Mouse (Mus musculus): ENCODE data around the gene Itpkb. TPM values are rescaled to one million over a fixed set of nuclear protein-coding genes. Genes with fewer than 3 reads are reported as not detected.

Itpkb gene
- polyA plus RNA-seq, 1 experiment from 2014 or later = 7.2 TPM

DNA sequence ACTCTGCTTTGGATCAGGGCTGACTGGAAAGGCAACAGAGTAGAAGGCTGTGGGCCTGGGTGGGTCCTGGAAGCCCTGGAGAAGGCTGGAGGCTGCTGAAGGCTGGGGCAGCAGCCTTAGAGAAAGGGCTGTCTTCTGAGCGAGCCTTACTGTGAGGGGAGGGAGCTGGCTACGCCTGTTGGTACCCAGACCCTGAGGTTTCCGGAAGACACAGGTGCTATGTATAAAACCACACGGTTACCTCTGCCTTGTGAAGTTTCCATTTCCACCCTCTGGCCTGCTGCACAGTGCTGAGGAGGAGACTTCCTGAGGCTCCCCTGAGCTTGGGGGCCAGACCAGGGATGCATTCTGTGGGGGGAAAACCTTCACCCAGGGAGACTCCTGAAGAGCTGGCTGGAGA is 25.9 kb downstream of the Itpkb start:
- 82% methylated on average over 4 of the region's 4 CpGs for WGBS
- H3K4me3 ChIP-seq (ENCODE audit: low read depth, low read length) = no peak overlapping the region
- ATAC-seq (ENCODE audit: insufficient number of reproducible peaks, low FRiP score, low TSS enrichment, low read depth) (no peak), DNase-seq (ENCODE audit: low spot score) (no peak)
- H3K36me3 ChIP-seq (ENCODE audit: control insufficient read depth, insufficient read depth, low read length) = no peaks in the 10 kb centered on the region
- no peaks in the 10 kb centered on the region for H3K27me3 ChIP-seq (ENCODE audit: control insufficient read depth, insufficient read depth, low read length)
- no peak overlapping the region for H3K4me2 ChIP-seq (ENCODE audit: low read depth, severe bottlenecking)
- 0 out of 2 replicates have a peak, but pooled peaks cover 10% of the 10 kb centered on the region for H3K4me1 ChIP-seq (ENCODE audit: control insufficient read depth, insufficient read depth, low read length)
- no peaks in the 10 kb centered on the region for H3K9me3 ChIP-seq (ENCODE audit: control insufficient read depth, low read length)
- no peak overlapping the region for H3K9ac ChIP-seq (ENCODE audit: low read length)
- H3K27ac ChIP-seq (replicated peaks; ENCODE audit: low read depth, low read length) = no peak overlapping the region

DNA sequence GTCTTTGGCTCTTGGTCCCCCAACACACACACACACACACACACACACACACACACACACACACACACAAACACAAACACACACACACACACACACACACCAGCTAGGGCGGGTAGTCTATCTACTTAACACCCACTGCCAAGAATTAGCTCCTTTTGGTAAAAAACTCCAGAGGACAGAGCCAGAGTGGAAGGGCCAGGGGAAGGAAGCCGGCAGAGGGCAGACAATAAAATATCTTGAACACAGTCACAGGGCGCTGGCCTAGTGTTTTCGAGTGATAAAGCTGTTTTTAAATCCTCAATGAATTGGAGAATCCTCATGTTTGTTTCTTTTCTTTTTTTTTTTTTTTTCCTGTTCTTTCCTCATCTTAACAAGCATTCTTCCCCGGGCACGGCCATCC is 26.6 kb downstream of the Itpkb start:
- H3K27me3 ChIP-seq (ENCODE audit: control insufficient read depth, insufficient read depth, low read length) = no peaks in the 10 kb centered on the region
- H3K9ac ChIP-seq (ENCODE audit: low read length) = no peak overlapping the region
- WGBS = 80% methylated on average over 6 of the region's 6 CpGs
- no peak overlapping the region for H3K4me2 ChIP-seq (ENCODE audit: low read depth, severe bottlenecking)
- 0 out of 2 replicates have a peak, but pooled peaks cover 10% of the 10 kb centered on the region for H3K4me1 ChIP-seq (ENCODE audit: control insufficient read depth, insufficient read depth, low read length)
- DNase-seq (ENCODE audit: low spot score) = no peak
- H3K36me3 ChIP-seq (ENCODE audit: control insufficient read depth, insufficient read depth, low read length) = no peaks in the 10 kb centered on the region
- H3K27ac ChIP-seq (replicated peaks; ENCODE audit: low read depth, low read length) = no peak overlapping the region
- ATAC-seq (ENCODE audit: insufficient number of reproducible peaks, low FRiP score, low TSS enrichment, low read depth) = no peak
- H3K4me3 ChIP-seq (ENCODE audit: low read depth, low read length) = no peak overlapping the region
- no peaks in the 10 kb centered on the region for H3K9me3 ChIP-seq (ENCODE audit: control insufficient read depth, low read length)

GRCm38 (mm10) chr1:180357893-180358331 is 27.6 kb downstream of the Itpkb start:
- Histone ChIP-seq H3K4me2 (ENCODE audit: low read depth, severe bottlenecking) (no peak overlapping the region), H3K9ac (ENCODE audit: low read length) (no peak overlapping the region), H3K4me3 (ENCODE audit: low read depth, low read length) (no peak overlapping the region), H3K27ac (replicated peaks; ENCODE audit: low read depth, low read length) (no peak overlapping the region), H3K9me3 (ENCODE audit: control insufficient read depth, low read length) (no peaks in the 10 kb centered on the region), H3K4me1 (ENCODE audit: control insufficient read depth, insufficient read depth, low read length) (0 out of 2 replicates have a peak, but pooled peaks cover 10% of the 10 kb centered on the region), H3K27me3 (ENCODE audit: control insufficient read depth, insufficient read depth, low read length) (no peaks in the 10 kb centered on the region), H3K36me3 (ENCODE audit: control insufficient read depth, insufficient read depth, low read length) (no peaks in the 10 kb centered on the region)
- DNase-seq (ENCODE audit: low spot score) (no peak), ATAC-seq (ENCODE audit: insufficient number of reproducible peaks, low FRiP score, low TSS enrichment, low read depth) (no peak)
- 44% methylated on average over 7 of the region's 7 CpGs for WGBS

- H3K4me3 ChIP-seq (ENCODE audit: low read depth, low read length) = no peak overlapping the region
- DNase-seq (ENCODE audit: low spot score) (no peak), ATAC-seq (ENCODE audit: insufficient number of reproducible peaks, low FRiP score, low TSS enrichment, low read depth) (no peak)
- 0 out of 2 replicates have a peak, but pooled peaks cover 10% of the 10 kb centered on the region for H3K4me1 ChIP-seq (ENCODE audit: control insufficient read depth, insufficient read depth, low read length)
- no peak overlapping the region for H3K4me2 ChIP-seq (ENCODE audit: low read depth, severe bottlenecking)
- no peak overlapping the region for H3K27ac ChIP-seq (replicated peaks; ENCODE audit: low read depth, low read length)
- no peak overlapping the region for H3K9ac ChIP-seq (ENCODE audit: low read length)
- 90% methylated on average over 9 of the region's 9 CpGs for WGBS
- H3K27me3 ChIP-seq (ENCODE audit: control insufficient read depth, insufficient read depth, low read length) = no peaks in the 10 kb centered on the region
- H3K9me3 ChIP-seq (ENCODE audit: control insufficient read depth, low read length) = no peaks in the 10 kb centered on the region
- H3K36me3 ChIP-seq (ENCODE audit: control insufficient read depth, insufficient read depth, low read length) = no peaks in the 10 kb centered on the region
These were observed 28.2 kb downstream of the Itpkb start for GRCm38 (mm10) chr1:180358466-180358865.

DNA sequence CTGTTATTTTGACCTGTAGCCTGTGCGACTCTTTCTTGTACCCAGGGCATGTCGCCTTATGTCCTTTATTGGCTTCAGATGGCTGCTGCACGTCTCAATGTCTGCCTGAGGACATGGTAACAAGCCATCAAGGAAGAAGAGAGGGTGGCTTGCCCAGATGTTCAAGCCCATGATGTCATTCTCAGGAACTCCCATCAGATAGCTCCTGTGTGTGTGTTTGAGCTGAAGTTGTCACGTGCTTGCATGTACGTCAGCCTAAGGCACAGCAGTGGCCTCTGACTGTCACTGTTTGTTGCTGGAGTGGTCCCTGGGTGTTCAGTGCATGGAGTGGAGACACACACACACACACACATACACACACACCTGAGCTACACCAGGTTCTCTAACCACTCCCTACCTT is 29.0 kb downstream of the Itpkb start:
- H3K9me3 ChIP-seq (ENCODE audit: control insufficient read depth, low read length) = no peaks in the 10 kb centered on the region
- peaks cover 12% of the 10 kb centered on the region; the same call in 1 of the 2 replicates for H3K4me1 ChIP-seq (ENCODE audit: control insufficient read depth, insufficient read depth, low read length)
- H3K36me3 ChIP-seq (ENCODE audit: control insufficient read depth, insufficient read depth, low read length) = no peaks in the 10 kb centered on the region
- WGBS = 68% methylated on average over 5 of the region's 5 CpGs
- H3K27ac ChIP-seq (replicated peaks; ENCODE audit: low read depth, low read length) = no peak overlapping the region
- no peak overlapping the region for H3K4me2 ChIP-seq (ENCODE audit: low read depth, severe bottlenecking)
- H3K27me3 ChIP-seq (ENCODE audit: control insufficient read depth, insufficient read depth, low read length) = no peaks in the 10 kb centered on the region
- H3K4me3 ChIP-seq (ENCODE audit: low read depth, low read length) = no peak overlapping the region
- H3K9ac ChIP-seq (ENCODE audit: low read length) = no peak overlapping the region
- no peak for DNase-seq (ENCODE audit: low spot score)
- ATAC-seq (ENCODE audit: insufficient number of reproducible peaks, low FRiP score, low TSS enrichment, low read depth) = no peak

- Histone ChIP-seq H3K27ac (replicated peaks; ENCODE audit: low read depth, low read length) (no peak overlapping the region), H3K36me3 (ENCODE audit: control insufficient read depth, insufficient read depth, low read length) (no peaks in the 10 kb centered on the region), H3K27me3 (ENCODE audit: control insufficient read depth, insufficient read depth, low read length) (no peaks in the 10 kb centered on the region), H3K4me2 (ENCODE audit: low read depth, severe bottlenecking) (no peak overlapping the region), H3K4me3 (ENCODE audit: low read depth, low read length) (no peak overlapping the region), H3K9me3 (ENCODE audit: control insufficient read depth, low read length) (no peaks in the 10 kb centered on the region), H3K4me1 (ENCODE audit: control insufficient read depth, insufficient read depth, low read length) (peaks cover 13% of the 10 kb centered on the region; the same call in 1 of the 2 replicates), H3K9ac (ENCODE audit: low read length) (no peak overlapping the region)
- 77% methylated on average over 4 of the region's 4 CpGs for WGBS
- ATAC-seq (ENCODE audit: insufficient number of reproducible peaks, low FRiP score, low TSS enrichment, low read depth) (no peak), DNase-seq (ENCODE audit: low spot score) (no peak)
These were observed 31.9 kb downstream of the Itpkb start for GRCm38 (mm10) chr1:180362176-180362575.

GRCm38 (mm10) chr1:180362844-180363243 is 32.6 kb downstream of the Itpkb start:
- DNase-seq (ENCODE audit: low spot score) = no peak
- Histone ChIP-seq H3K36me3 (ENCODE audit: control insufficient read depth, insufficient read depth, low read length) (no peaks in the 10 kb centered on the region), H3K4me3 (ENCODE audit: low read depth, low read length) (no peak overlapping the region), H3K9ac (ENCODE audit: low read length) (no peak overlapping the region), H3K9me3 (ENCODE audit: control insufficient read depth, low read length) (no peaks in the 10 kb centered on the region), H3K27ac (replicated peaks; ENCODE audit: low read depth, low read length) (no peak overlapping the region), H3K4me1 (ENCODE audit: control insufficient read depth, insufficient read depth, low read length) (peaks cover 13% of the 10 kb centered on the region; the same call in 1 of the 2 replicates), H3K27me3 (ENCODE audit: control insufficient read depth, insufficient read depth, low read length) (no peaks in the 10 kb centered on the region), H3K4me2 (ENCODE audit: low read depth, severe bottlenecking) (no peak overlapping the region)
- WGBS = 81% methylated on average over 5 of the region's 5 CpGs
- ATAC-seq (ENCODE audit: insufficient number of reproducible peaks, low FRiP score, low TSS enrichment, low read depth) = no peak

GRCm38 (mm10) chr1:180363317-180363716 is 33.0 kb downstream of the Itpkb start:
- Histone ChIP-seq H3K9ac (ENCODE audit: low read length) (no peak overlapping the region), H3K36me3 (ENCODE audit: control insufficient read depth, insufficient read depth, low read length) (no peaks in the 10 kb centered on the region), H3K9me3 (ENCODE audit: control insufficient read depth, low read length) (no peaks in the 10 kb centered on the region), H3K27me3 (ENCODE audit: control insufficient read depth, insufficient read depth, low read length) (no peaks in the 10 kb centered on the region), H3K27ac (replicated peaks; ENCODE audit: low read depth, low read length) (no peak overlapping the region), H3K4me1 (ENCODE audit: control insufficient read depth, insufficient read depth, low read length) (peaks cover 10% of the 10 kb centered on the region; the same call in 1 of the 2 replicates), H3K4me2 (ENCODE audit: low read depth, severe bottlenecking) (no peak overlapping the region), H3K4me3 (ENCODE audit: low read depth, low read length) (no peak overlapping the region)
- DNase-seq (ENCODE audit: low spot score) (no peak), ATAC-seq (ENCODE audit: insufficient number of reproducible peaks, low FRiP score, low TSS enrichment, low read depth) (no peak)
- 87% methylated on average over 3 of the region's 3 CpGs for WGBS

GRCm38 (mm10) chr1:180364005-180364404 is 33.7 kb downstream of the Itpkb start:
- no peaks in the 10 kb centered on the region for H3K36me3 ChIP-seq (ENCODE audit: control insufficient read depth, insufficient read depth, low read length)
- H3K4me2 ChIP-seq (ENCODE audit: low read depth, severe bottlenecking) = no peak overlapping the region
- H3K4me1 ChIP-seq (ENCODE audit: control insufficient read depth, insufficient read depth, low read length) = peaks cover 8% of the 10 kb centered on the region; the same call in 1 of the 2 replicates
- ATAC-seq (ENCODE audit: insufficient number of reproducible peaks, low FRiP score, low TSS enrichment, low read depth) (no peak), DNase-seq (ENCODE audit: low spot score) (no peak)
- H3K27ac ChIP-seq (replicated peaks; ENCODE audit: low read depth, low read length) = no peak overlapping the region
- H3K4me3 ChIP-seq (ENCODE audit: low read depth, low read length) = no peak overlapping the region
- H3K27me3 ChIP-seq (ENCODE audit: control insufficient read depth, insufficient read depth, low read length) = no peaks in the 10 kb centered on the region
- H3K9ac ChIP-seq (ENCODE audit: low read length) = no peak overlapping the region
- 71% methylated on average over 17 of the region's 17 CpGs for WGBS
- no peaks in the 10 kb centered on the region for H3K9me3 ChIP-seq (ENCODE audit: control insufficient read depth, low read length)
